Mouse (Mus musculus) inflammation-experienced regulatory T-cells, adult 6 months (primary cell): ENCODE results near the gene Zfp977. TPM values are rescaled to one million over a fixed set of nuclear protein-coding genes. Genes with fewer than 3 reads are reported as not detected.
"Not testable (repeated sequence)": the region's sequence is repeated elsewhere in the genome, so short reads cannot be mapped to it uniquely, and the experiment has no call there.

Experiments used
- ATAC-seq: one replicate; pipeline ENCODE4 v1.8.0; 2017
- polyA plus RNA-seq, 3 experiments: library from polyadenylated mRNA; unstranded; fragments of 100-300 nt; shearing (Covaris generic); gene quantifications; one replicate each; pipeline ENCODE4 v1.2.1; 2017

Zfp977 gene
- polyA plus RNA-seq = not detected

DNA sequence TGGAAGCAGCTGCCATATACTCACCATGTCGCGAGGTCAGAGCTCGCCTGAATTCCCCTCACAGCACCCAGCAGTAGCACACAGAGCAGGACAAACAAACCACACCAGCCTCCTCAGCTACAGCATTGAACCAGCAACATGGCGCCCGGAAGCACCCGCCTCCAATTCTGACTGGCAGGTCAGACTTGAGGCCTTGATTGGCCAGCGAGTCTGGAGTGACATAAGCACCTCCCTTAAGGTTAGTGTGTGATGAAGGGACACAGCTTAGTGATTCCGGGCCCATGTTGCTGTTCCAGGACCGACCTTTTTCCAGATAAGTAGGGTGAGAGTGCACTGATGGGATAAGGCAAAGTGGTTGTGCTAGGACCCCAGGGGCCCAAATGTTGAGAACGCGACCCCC, at the start of gene Zfp977:
TSS of gene Zfp977 (minus strand) at position 135 of the 400 bp plus-strand sequence.
- ATAC-seq = not testable (repeated sequence)

DNA sequence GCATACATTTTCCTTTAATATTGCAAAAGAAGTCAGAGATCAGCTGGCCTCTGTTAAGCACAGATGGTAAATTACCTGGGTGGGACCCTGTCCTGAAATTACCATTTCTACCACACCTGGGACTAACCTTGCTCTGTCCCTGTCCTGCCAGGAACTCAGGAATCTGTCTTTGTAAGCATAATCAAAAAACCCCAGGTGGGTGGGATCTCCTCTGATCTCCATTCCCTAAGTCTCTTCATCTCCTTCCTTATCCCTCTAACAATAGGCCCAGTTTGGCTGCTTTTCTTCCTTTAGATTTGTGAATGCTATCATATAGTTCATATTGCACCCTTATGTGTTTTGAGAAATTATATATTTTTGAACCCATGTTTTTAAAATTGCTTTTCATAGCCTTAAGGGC, 38.7 kb upstream of the Zfp977 start:
- not testable (repeated sequence) for ATAC-seq

DNA sequence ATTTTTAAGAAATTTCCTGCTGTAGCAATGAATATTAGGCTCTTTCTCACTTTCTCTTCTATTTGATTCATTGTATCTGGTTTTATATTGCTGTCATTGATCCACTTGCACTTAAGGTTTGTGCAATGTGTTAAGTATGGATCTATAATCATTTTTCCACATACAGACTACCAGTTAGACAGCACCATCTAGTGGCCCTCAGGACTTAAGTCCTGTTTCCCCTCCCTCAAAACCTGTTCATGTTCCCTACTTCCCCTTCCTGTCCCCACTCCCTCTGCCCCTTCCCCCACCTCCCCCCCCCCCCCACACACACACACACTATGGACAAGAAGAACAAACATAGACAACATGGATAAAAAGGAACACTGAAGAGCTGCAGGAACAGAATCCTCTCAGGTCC, 3.3 kb upstream of the Zfp977 start:
- not testable (repeated sequence) for ATAC-seq

DNA sequence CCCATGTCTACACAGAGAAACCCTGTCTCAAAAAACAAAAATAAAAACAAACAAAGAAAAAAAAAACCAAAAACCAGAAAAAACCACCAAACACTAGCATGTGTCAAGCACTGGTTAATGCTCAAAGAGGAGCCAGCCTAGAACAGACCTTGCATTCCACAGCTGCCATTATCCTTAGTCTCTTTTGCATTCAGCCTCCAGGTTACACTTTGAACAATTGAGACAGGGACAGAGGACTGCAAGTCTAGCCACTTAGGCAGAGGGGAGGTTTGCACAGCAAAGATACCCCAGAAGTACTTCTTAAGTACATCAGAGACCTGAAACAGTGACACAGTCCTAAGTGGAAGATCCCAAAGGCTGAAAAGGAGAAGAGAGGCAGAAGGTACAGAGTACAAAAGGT, 1.0 kb downstream of the Zfp977 start:
- not testable (repeated sequence) for ATAC-seq

DNA sequence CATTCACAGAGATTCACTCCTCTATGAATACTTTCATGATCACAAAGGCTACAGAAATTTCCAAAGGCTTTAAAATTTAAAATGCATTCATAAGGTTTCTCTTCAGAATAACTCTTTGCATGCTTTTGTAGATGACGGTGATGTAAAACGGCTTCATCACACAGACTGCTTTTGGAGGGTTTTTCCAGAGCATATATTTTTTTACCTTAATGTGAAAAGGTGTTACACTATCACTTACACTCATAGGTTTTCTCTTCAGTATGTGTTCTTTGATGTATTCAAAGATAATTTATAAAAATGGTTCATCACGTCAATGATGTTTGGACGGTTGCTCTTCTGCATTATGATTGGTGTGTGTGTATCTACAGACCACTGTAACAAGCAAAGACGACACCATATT, 13.9 kb downstream of the Zfp977 start, which contains the start of gene Gm21028:
TSS of gene Gm21028 (minus strand) at position 101 of the 400 bp plus-strand sequence.
- no peak for ATAC-seq

DNA sequence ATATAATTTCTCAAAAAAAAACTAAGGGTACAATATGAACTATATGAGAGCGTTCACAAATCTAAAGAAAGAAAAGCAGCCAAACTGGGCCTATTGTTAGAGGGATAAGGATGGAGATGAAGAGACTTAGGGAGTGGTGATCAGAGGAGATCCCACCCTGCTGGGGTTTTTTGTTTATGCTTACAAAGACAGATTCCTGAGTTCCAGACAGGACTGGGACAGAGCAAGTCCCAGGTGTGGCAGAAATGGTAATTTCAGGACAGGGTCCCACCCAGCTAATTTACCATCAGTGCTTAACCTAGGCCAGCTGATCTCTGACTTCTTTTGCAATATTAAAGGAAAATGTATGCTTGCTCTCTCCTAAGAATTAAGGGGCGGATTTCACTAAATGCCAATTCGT, 40.6 kb downstream of the Zfp977 start:
- no peak for ATAC-seq

Other genes starting within 250 kb of the Zfp977 start
- not detected for gene 4933421I07Rik, start 144.4 kb downstream of the Zfp977 start, polyA plus RNA-seq
- 10 to 100 TPM; 26.2 to 35.3 (median 28.8) TPM for gene Zfp141, start 86.8 kb downstream of the Zfp977 start, polyA plus RNA-seq
- not detected for gene Gm21028, start 14.0 kb downstream of the Zfp977 start, polyA plus RNA-seq
- gene Zfp976, start 50.0 kb upstream of the Zfp977 start, polyA plus RNA-seq = 1 to 10 TPM in 2 of 3 experiments, under 1 TPM in 1; 0.75 to 1.5 (median 1.4) TPM
- 1 to 10 TPM; 1.8 to 4.9 (median 3.2) TPM for gene Zfp975, start 100.2 kb upstream of the Zfp977 start, polyA plus RNA-seq
- gene Gm17067, start 134.5 kb upstream of the Zfp977 start, polyA plus RNA-seq = not detected
- gene Vmn2r62, start 201.0 kb upstream of the Zfp977 start, polyA plus RNA-seq = not detected